Mouse (Mus musculus) liver, adult 2 months (tissue): Measurements from ENCODE around the gene Slc35b2. TPM values are rescaled to one million over a fixed set of nuclear protein-coding genes. Genes with fewer than 3 reads are reported as not detected.

Source experiments
- DNase-seq: peaks from one replicate; pipeline ENCODE4 v3.0.0-alpha.2; 2011; ENCODE audit warnings: low read depth, low spot score; ENCODE audit errors: extremely low read depth
- H3K27ac ChIP-seq: fragments of 200-500 bp; replicated peaks from 2 replicates; pipeline ENCODE4 v1.5.1; 2012; ENCODE audit warnings: low read depth, mild to moderate bottlenecking, control low read depth, inconsistent platforms, low read length; ENCODE audit not compliant: insufficient read depth
- H3K27me3 ChIP-seq: fragments of 200-500 bp; 2 replicates; pipeline ENCODE4 v1.6.1; 2012; ENCODE audit warnings: mild to moderate bottlenecking, moderate library complexity, low read length, inconsistent platforms; ENCODE audit not compliant: control insufficient read depth, insufficient read depth
- H3K36me3 ChIP-seq: fragments of 200-500 bp; 2 replicates; pipeline ENCODE4 v1.6.1; 2012; ENCODE audit warnings: low read length, inconsistent platforms; ENCODE audit not compliant: control insufficient read depth, insufficient read depth
- H3K4me1 ChIP-seq: fragments of 200-500 bp; 2 replicates; pipeline ENCODE4 v1.6.1; 2011; ENCODE audit warnings: low read length; ENCODE audit not compliant: control insufficient read depth, insufficient read depth
- H3K4me3 ChIP-seq: fragments of 200-500 bp; 2 replicates; pipeline ENCODE4 v1.5.1; 2011; ENCODE audit warnings: low read depth, mild to moderate bottlenecking, control low read depth, low read length, moderate library complexity; ENCODE audit not compliant: insufficient read depth
- H3K79me2 ChIP-seq: fragments of 200-500 bp; 2 replicates; pipeline ENCODE4 v1.6.1; 2012; ENCODE audit warnings: inconsistent platforms, mild to moderate bottlenecking, low read length, moderate library complexity; ENCODE audit not compliant: control insufficient read depth, insufficient read depth
- H3K9ac ChIP-seq: fragments of 200-500 bp; 2 replicates; pipeline ENCODE4 v1.6.1; 2012; ENCODE audit warnings: low read depth, mild to moderate bottlenecking, control low read depth, inconsistent platforms, low read length
- CTCF ChIP-seq: fragments of 200-500 bp; IDR thresholded peaks from 2 replicates; pipeline ENCODE4 v1.5.1; 2011; ENCODE audit warnings: low read depth, low read length, control low read depth
- POLR2A ChIP-seq: fragments of 200-500 bp; IDR thresholded peaks from 2 replicates; pipeline ENCODE4 v1.6.1; 2011; ENCODE audit warnings: low read length, control low read depth; ENCODE audit not compliant: insufficient read depth; ENCODE audit errors: extremely low read depth
- whole genome bisulfite sequencing: fragments of 180-500 bp; shearing (Covaris S2); methylation state at CpG from one replicate; pipeline ENCODE4 v1.1.7; 2018; 5-methylcytosine and 5-hydroxymethylcytosine counted together
- polyA plus RNA-seq: library from polyadenylated mRNA; depleted of rRNA; stranded (reverse); fragments of >200 nt; gene quantifications from 2 replicates; pipeline ENCODE4 v1.2.3, GENCODE M21; 2012
- total RNA-seq: library from RNA; depleted of rRNA; stranded (reverse); fragments of >200 nt; gene quantifications from 2 replicates; pipeline ENCODE4 v1.2.3, GENCODE M21; 2014

Slc35b2 gene
- total and polyA plus RNA-seq, 2 experiments: 45.9 to 69.7 TPM

GRCm38 (mm10) chr17:45582188-45582587, 18.5 kb downstream of the Slc35b2 start:
- TF ChIP-seq CTCF: no peak
- TF ChIP-seq POLR2A: no peak
- H3K4me1 ChIP-seq: peaks cover 24% of the 10 kb centered on the region
- WGBS: 95% methylated on average over 6 of the region's 6 CpGs
- no peak overlapping the region for H3K4me3 ChIP-seq
- no peaks in the 10 kb centered on the region for H3K79me2 ChIP-seq
- H3K36me3 ChIP-seq: peaks cover 10% of the 10 kb centered on the region
- no peaks in the 10 kb centered on the region for H3K27me3 ChIP-seq
- no peak overlapping the region for H3K27ac ChIP-seq
- DNase-seq: no peak
- H3K9ac ChIP-seq: no peak overlapping the region

GRCm38 (mm10) chr17:45582715-45583355, 19.2 kb downstream of the Slc35b2 start:
- H3K27ac ChIP-seq: peak overlapping the region; percentile 22
- H3K9ac ChIP-seq: no peak overlapping the region
- H3K4me3 ChIP-seq: no peak overlapping the region
- WGBS: 52% methylated on average over 6 of the region's 6 CpGs
- peaks cover 24% of the 10 kb centered on the region for H3K4me1 ChIP-seq
- H3K36me3 ChIP-seq: peaks cover 14% of the 10 kb centered on the region
- H3K79me2 ChIP-seq: no peaks in the 10 kb centered on the region
- DNase-seq: peak; percentile 59
- no peaks in the 10 kb centered on the region for H3K27me3 ChIP-seq
- TF ChIP-seq POLR2A: no peak
- TF ChIP-seq CTCF: peak; percentile 78

GRCm38 (mm10) chr17:45584096-45584896, 20.6 kb downstream of the Slc35b2 start:
- Histone ChIP-seq H3K4me3 (no peak overlapping the region), H3K36me3 (peaks cover 25% of the 10 kb centered on the region), H3K79me2 (no peaks in the 10 kb centered on the region; the same call in 1 of the 2 replicates), H3K27ac (peak overlapping the region; percentile 88), H3K4me1 (peaks cover 34% of the 10 kb centered on the region), H3K27me3 (no peaks in the 10 kb centered on the region), H3K9ac (peak overlapping the region; percentile 34)
- 15% methylated on average over 12 of the region's 12 CpGs for WGBS
- TF ChIP-seq CTCF (no peak), POLR2A (no peak)
- DNase-seq: peak; percentile 88

GRCm38 (mm10) chr17:45584939-45585678, 21.4 kb downstream of the Slc35b2 start:
- no peaks in the 10 kb centered on the region; the same call in 1 of the 2 replicates for H3K79me2 ChIP-seq
- H3K4me1 ChIP-seq: peaks cover 38% of the 10 kb centered on the region
- H3K27me3 ChIP-seq: no peaks in the 10 kb centered on the region
- WGBS: 3% methylated on average over 14 of the region's 14 CpGs
- peak; percentile 98 for DNase-seq
- H3K27ac ChIP-seq: peak overlapping the region; percentile 88
- H3K36me3 ChIP-seq: peaks cover 25% of the 10 kb centered on the region
- no peak overlapping the region for H3K4me3 ChIP-seq
- H3K9ac ChIP-seq: peak overlapping the region; percentile 34
- TF ChIP-seq POLR2A (0 out of 2 replicates have a peak, but pooled peaks have one; percentile 28), CTCF (peak; percentile 83)

GRCm38 (mm10) chr17:45585725-45586448, 22.2 kb downstream of the Slc35b2 start:
- H3K4me1 ChIP-seq: peaks cover 46% of the 10 kb centered on the region
- peak overlapping the region; percentile 88 for H3K27ac ChIP-seq
- no peak for DNase-seq
- no peaks in the 10 kb centered on the region for H3K27me3 ChIP-seq
- H3K9ac ChIP-seq: peak overlapping the region; percentile 9
- TF ChIP-seq CTCF: no peak
- no peak for TF ChIP-seq POLR2A
- peaks cover 25% of the 10 kb centered on the region for H3K36me3 ChIP-seq
- H3K4me3 ChIP-seq: no peak overlapping the region
- H3K79me2 ChIP-seq: peaks cover under 1% of the 10 kb centered on the region; the same call in 1 of the 2 replicates
- WGBS: 74% methylated on average over 23 of the region's 23 CpGs
